Mouse (Mus musculus): ENCODE measurements around the gene Olfr1105. TPM values are rescaled to one million over a fixed set of nuclear protein-coding genes. Genes with fewer than 3 reads are reported as not detected.

Olfr1105 gene
- polyA plus RNA-seq (2012; rRNA removed) = not detected in 2 replicates

DNA sequence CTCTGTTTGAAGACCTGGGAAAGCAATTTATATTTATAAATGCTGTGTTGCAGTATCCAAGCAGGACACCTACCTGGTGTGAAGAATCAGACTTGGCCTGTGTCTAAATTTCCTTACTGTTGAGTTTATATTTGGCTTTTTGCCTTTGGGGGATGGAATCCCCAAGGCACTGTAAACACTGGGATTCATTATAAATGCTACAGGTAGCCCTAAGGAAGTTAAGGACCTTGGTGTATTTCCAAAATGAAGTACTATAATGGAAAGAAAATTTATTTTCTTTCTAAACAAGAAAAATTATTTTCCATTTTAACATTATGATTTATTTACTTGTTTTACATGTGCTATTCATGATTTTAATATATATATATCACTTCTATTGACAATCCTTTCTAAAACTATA lies at the start of gene Olfr1105:
Gene Olfr1105, minus strand, starts transcription at position 101 of the 400 bp plus-strand sequence.
- Histone ChIP-seq H3K27ac (ENCODE audit: control insufficient read depth, insufficient read depth, low read depth, low read length) (no peak within 1 kb of the TSS), H3K27me3 (ENCODE audit: control insufficient read depth, insufficient read depth, low read length) (no peaks in the 10 kb centered on the region), H3K4me1 (ENCODE audit: control insufficient read depth, insufficient read depth, low read length) (no peaks in the 10 kb centered on the region), H3K36me3 (ENCODE audit: control insufficient read depth, insufficient read depth, low read length) (no peaks in the 10 kb centered on the region), H3K4me3 (ENCODE audit: control insufficient read depth, low read depth, low read length) (no peak within 1 kb of the TSS)
- no peak for TF ChIP-seq CTCF (IDR thresholded peaks at IDR 0.05; ENCODE audit: control insufficient read depth, insufficient read depth, insufficient replicate concordance, low read depth, low read length)
- TF ChIP-seq POLR2A (IDR thresholded peaks at IDR 0.05; ENCODE audit: control insufficient read depth, low read depth, low read length) = no peak

DNA sequence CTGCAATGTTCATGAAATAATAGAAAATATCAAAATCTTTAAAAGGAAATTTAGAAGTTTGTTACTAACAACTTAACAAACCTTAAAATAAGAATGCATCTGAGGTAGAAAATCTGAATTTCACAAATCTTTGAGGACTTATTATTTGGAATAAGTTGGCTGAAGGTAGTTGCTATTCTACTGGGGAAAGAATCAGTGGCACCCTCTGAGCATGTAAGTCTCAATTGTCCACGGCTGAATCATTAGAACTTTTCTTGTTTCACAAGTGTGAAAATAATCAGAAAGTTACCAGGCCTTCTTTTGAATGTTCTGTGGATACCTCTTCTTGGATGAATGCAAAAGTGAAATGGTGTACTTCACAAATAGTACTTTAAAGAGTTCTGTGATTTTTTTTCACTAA lies 39.4 kb upstream of the Olfr1105 start, which contains the start of gene Olfr1107:
Gene Olfr1107, minus strand, starts transcription at position 101 of the 400 bp plus-strand sequence.
- Histone ChIP-seq H3K4me1 (ENCODE audit: control insufficient read depth, insufficient read depth, low read length) (no peaks in the 10 kb centered on the region), H3K4me3 (ENCODE audit: control insufficient read depth, low read depth, low read length) (no peak within 1 kb of the TSS), H3K36me3 (ENCODE audit: control insufficient read depth, insufficient read depth, low read length) (no peaks in the 10 kb centered on the region), H3K27ac (ENCODE audit: control insufficient read depth, insufficient read depth, low read depth, low read length) (no peak within 1 kb of the TSS), H3K27me3 (ENCODE audit: control insufficient read depth, insufficient read depth, low read length) (no peaks in the 10 kb centered on the region)
- TF ChIP-seq POLR2A (IDR thresholded peaks at IDR 0.05; ENCODE audit: control insufficient read depth, low read depth, low read length) = no peak
- TF ChIP-seq CTCF (IDR thresholded peaks at IDR 0.05; ENCODE audit: control insufficient read depth, insufficient read depth, insufficient replicate concordance, low read depth, low read length) = no peak

- Histone ChIP-seq H3K27me3 (ENCODE audit: control insufficient read depth, insufficient read depth, low read length) (no peaks in the 10 kb centered on the region), H3K4me3 (ENCODE audit: control insufficient read depth, low read depth, low read length) (no peak within 1 kb of the TSS), H3K27ac (ENCODE audit: control insufficient read depth, insufficient read depth, low read depth, low read length) (no peak within 1 kb of the TSS), H3K36me3 (ENCODE audit: control insufficient read depth, insufficient read depth, low read length) (no peaks in the 10 kb centered on the region), H3K4me1 (ENCODE audit: control insufficient read depth, insufficient read depth, low read length) (no peaks in the 10 kb centered on the region)
- TF ChIP-seq POLR2A (IDR thresholded peaks at IDR 0.05; ENCODE audit: control insufficient read depth, low read depth, low read length) = no peak
Measured at GRCm38 (mm10) chr2:87052173-87052572, 15.8 kb upstream of the Olfr1105 start, which contains the start of gene Olfr1106. Olfr1106 (minus strand) TSS chr2:87052273.

GRCm38 (mm10) chr2:87026980-87027379 lies 9.4 kb downstream of the Olfr1105 start, which contains the start of gene Olfr1104:
Olfr1104 (minus strand) TSS chr2:87027080.
- TF ChIP-seq CTCF (IDR thresholded peaks at IDR 0.05; ENCODE audit: control insufficient read depth, insufficient read depth, insufficient replicate concordance, low read depth, low read length) (no peak), POLR2A (IDR thresholded peaks at IDR 0.05; ENCODE audit: control insufficient read depth, low read depth, low read length) (no peak)
- Histone ChIP-seq H3K4me3 (ENCODE audit: control insufficient read depth, low read depth, low read length) (no peak within 1 kb of the TSS), H3K4me1 (ENCODE audit: control insufficient read depth, insufficient read depth, low read length) (no peaks in the 10 kb centered on the region), H3K36me3 (ENCODE audit: control insufficient read depth, insufficient read depth, low read length) (no peaks in the 10 kb centered on the region), H3K27me3 (ENCODE audit: control insufficient read depth, insufficient read depth, low read length) (no peaks in the 10 kb centered on the region), H3K27ac (ENCODE audit: control insufficient read depth, insufficient read depth, low read depth, low read length) (no peak within 1 kb of the TSS)

DNA sequence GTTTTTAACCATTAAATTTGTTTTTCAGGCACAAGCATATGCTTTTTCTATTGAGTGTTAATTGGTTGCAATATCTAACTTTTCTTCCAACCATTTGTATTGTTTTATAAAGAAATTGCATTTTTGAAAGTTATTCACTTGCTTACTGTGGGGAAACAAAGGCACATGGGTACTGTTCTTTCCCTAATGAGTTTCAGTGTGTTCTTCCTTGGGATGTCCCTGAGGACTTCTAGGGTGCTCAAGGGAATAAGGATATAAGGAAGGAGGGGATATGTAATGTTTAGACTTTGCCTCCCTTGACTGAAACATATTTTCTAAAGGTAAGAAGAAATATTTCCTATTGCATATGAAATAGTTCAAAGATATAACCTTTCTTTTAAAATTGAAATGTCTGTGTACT lies 38.2 kb downstream of the Olfr1105 start, which contains the start of gene Olfr1102:
Gene Olfr1102, plus strand, starts transcription at position 301 of the 400 bp plus-strand sequence.
- TF ChIP-seq POLR2A (IDR thresholded peaks at IDR 0.05; ENCODE audit: control insufficient read depth, low read depth, low read length) (no peak), CTCF (IDR thresholded peaks at IDR 0.05; ENCODE audit: control insufficient read depth, insufficient read depth, insufficient replicate concordance, low read depth, low read length) (no peak)
- Histone ChIP-seq H3K4me3 (ENCODE audit: control insufficient read depth, low read depth, low read length) (no peak within 1 kb of the TSS), H3K36me3 (ENCODE audit: control insufficient read depth, insufficient read depth, low read length) (no peaks in the 10 kb centered on the region), H3K4me1 (ENCODE audit: control insufficient read depth, insufficient read depth, low read length) (no peaks in the 10 kb centered on the region), H3K27me3 (ENCODE audit: control insufficient read depth, insufficient read depth, low read length) (no peaks in the 10 kb centered on the region), H3K27ac (ENCODE audit: control insufficient read depth, insufficient read depth, low read depth, low read length) (no peak within 1 kb of the TSS)

DNA sequence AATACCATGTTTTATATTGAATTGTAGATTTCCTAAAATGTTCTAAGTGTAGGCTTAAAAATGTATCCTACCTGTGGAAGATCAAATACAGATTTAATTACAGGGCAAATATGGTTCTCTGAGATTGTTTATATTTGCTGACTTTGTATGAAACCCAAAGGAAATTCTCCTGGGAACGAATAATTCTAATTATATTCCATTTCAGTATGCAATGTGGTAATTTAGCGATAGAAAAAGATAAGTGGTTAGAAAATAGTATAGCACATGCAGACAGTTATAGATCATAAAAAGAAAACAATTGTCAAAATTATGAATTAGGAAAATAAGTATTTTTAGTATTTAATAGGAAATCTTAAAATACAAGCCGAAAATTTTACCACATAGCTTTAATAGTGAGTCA lies 45.2 kb downstream of the Olfr1105 start, which contains the start of gene Olfr1101:
Gene Olfr1101, minus strand, starts transcription at position 101 of the 400 bp plus-strand sequence.
- H3K4me3 ChIP-seq (ENCODE audit: control insufficient read depth, low read depth, low read length) = no peak within 1 kb of the TSS
- no peaks in the 10 kb centered on the region for H3K4me1 ChIP-seq (ENCODE audit: control insufficient read depth, insufficient read depth, low read length)
- no peaks in the 10 kb centered on the region for H3K36me3 ChIP-seq (ENCODE audit: control insufficient read depth, insufficient read depth, low read length)
- no peaks in the 10 kb centered on the region for H3K27me3 ChIP-seq (ENCODE audit: control insufficient read depth, insufficient read depth, low read length)
- TF ChIP-seq POLR2A (IDR thresholded peaks at IDR 0.05; ENCODE audit: control insufficient read depth, low read depth, low read length) (no peak), CTCF (IDR thresholded peaks at IDR 0.05; ENCODE audit: control insufficient read depth, insufficient read depth, insufficient replicate concordance, low read depth, low read length) (no peak)
- no peak within 1 kb of the TSS for H3K27ac ChIP-seq (ENCODE audit: control insufficient read depth, insufficient read depth, low read depth, low read length)

Other genes with a start within 250 kb of the Olfr1105 start
- gene Olfr141, start 226.5 kb downstream of the Olfr1105 start, polyA plus RNA-seq (2012; rRNA removed) = not detected in 2 replicates
- gene Olfr1094, start 211.9 kb downstream of the Olfr1105 start, polyA plus RNA-seq (2012; rRNA removed) = not detected in 2 replicates
- gene Olfr1095, start 184.8 kb downstream of the Olfr1105 start, polyA plus RNA-seq (2012; rRNA removed) = not detected in 2 replicates
- gene Gm13723, start 161.7 kb downstream of the Olfr1105 start, polyA plus RNA-seq (2012; rRNA removed) = not detected in 2 replicates
- not detected in 2 replicates for gene Olfr1097, start 144.3 kb downstream of the Olfr1105 start, polyA plus RNA-seq (2012; rRNA removed)
- gene Olfr1098, start 112.0 kb downstream of the Olfr1105 start, polyA plus RNA-seq (2012; rRNA removed) = not detected in 2 replicates
- not detected in 2 replicates for gene Olfr1099, start 75.8 kb downstream of the Olfr1105 start, polyA plus RNA-seq (2012; rRNA removed)
- not detected in 2 replicates for gene Olfr1100, start 56.6 kb downstream of the Olfr1105 start, polyA plus RNA-seq (2012; rRNA removed)
- not detected in 2 replicates for gene Olfr1101, start 45.3 kb downstream of the Olfr1105 start, polyA plus RNA-seq (2012; rRNA removed)
- gene Olfr1102, start 38.1 kb downstream of the Olfr1105 start, polyA plus RNA-seq (2012; rRNA removed) = not detected in 2 replicates
- not detected in 2 replicates for gene Olfr1104, start 9.5 kb downstream of the Olfr1105 start, polyA plus RNA-seq (2012; rRNA removed)
- not detected in 2 replicates for gene Olfr1106, start 15.7 kb upstream of the Olfr1105 start, polyA plus RNA-seq (2012; rRNA removed)
- not detected in 2 replicates for gene Olfr1107, start 39.3 kb upstream of the Olfr1105 start, polyA plus RNA-seq (2012; rRNA removed)
- gene Olfr1109, start 59.5 kb upstream of the Olfr1105 start, polyA plus RNA-seq (2012; rRNA removed) = not detected in 2 replicates
- not detected in 2 replicates for gene Olfr259, start 78.0 kb upstream of the Olfr1105 start, polyA plus RNA-seq (2012; rRNA removed)
- gene Olfr1110, start 103.8 kb upstream of the Olfr1105 start, polyA plus RNA-seq (2012; rRNA removed) = not detected in 2 replicates
- not detected in 2 replicates for gene Olfr1111, start 116.1 kb upstream of the Olfr1105 start, polyA plus RNA-seq (2012; rRNA removed)
- not detected in 2 replicates for gene Olfr1112, start 151.3 kb upstream of the Olfr1105 start, polyA plus RNA-seq (2012; rRNA removed)
- not detected in 2 replicates for gene Olfr1113, start 172.4 kb upstream of the Olfr1105 start, polyA plus RNA-seq (2012; rRNA removed)
- gene Olfr1115, start 211.5 kb upstream of the Olfr1105 start, polyA plus RNA-seq (2012; rRNA removed) = not detected in 2 replicates
- gene Olfr1116, start 231.0 kb upstream of the Olfr1105 start, polyA plus RNA-seq (2012; rRNA removed) = not detected in 2 replicates